Mouse (Mus musculus) megakaryocyte progenitor cell, adult 5-6 weeks (primary cell): Measurements from ENCODE around the gene B830017H08Rik. TPM values are rescaled to one million over a fixed set of nuclear protein-coding genes. Genes with fewer than 3 reads are reported as not detected.

Experiments used
- ATAC-seq: replicated peaks from 2 replicates; pipeline ENCODE4 v1.8.0; 2016; ENCODE audit warnings: mild to moderate bottlenecking, moderate TSS enrichment, inconsistent platforms; ENCODE audit not compliant: poor library complexity
- total RNA-seq, 2 experiments: library from RNA; stranded (forward) in 1 of 2; stranded (reverse) in 1 of 2; fragments of 157-497, 149-512 nt in 1 of 2; fragments of 200-1000 nt in 1 of 2; gene quantifications; 2 replicates each; pipeline versions ENCODE4 v1.2.3 to v1.2.4; 2015 to 2017

Gene B830017H08Rik
- total RNA-seq, 2 experiments from 2014 or later = not detected

- ATAC-seq = no peak
These were observed 10.9 kb downstream of the B830017H08Rik start for GRCm38 (mm10) chr16:17843701-17844365.

DNA sequence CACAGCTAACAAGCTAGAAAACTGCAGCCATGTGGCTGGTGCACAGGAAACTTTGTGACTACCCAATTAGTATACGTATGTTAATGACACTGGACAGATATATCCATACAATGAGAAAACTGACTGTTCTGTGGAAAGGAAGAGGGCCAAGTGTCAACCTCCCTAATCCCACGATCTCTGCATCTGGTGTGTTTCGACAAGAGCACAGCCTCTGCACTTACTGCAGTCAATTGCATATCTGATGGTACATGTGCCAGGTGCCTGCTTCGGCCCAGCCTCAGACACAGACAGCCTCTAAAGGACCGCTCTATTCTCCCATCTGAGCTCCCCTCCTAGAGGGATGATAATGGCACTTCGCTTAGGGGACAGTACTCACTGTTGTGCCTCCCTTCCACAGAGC, 15.5 kb downstream of the B830017H08Rik start:
- peak; percentile 88 for ATAC-seq

GRCm38 (mm10) chr16:17848928-17849327, 16.0 kb downstream of the B830017H08Rik start:
- peak; percentile 79 for ATAC-seq

DNA sequence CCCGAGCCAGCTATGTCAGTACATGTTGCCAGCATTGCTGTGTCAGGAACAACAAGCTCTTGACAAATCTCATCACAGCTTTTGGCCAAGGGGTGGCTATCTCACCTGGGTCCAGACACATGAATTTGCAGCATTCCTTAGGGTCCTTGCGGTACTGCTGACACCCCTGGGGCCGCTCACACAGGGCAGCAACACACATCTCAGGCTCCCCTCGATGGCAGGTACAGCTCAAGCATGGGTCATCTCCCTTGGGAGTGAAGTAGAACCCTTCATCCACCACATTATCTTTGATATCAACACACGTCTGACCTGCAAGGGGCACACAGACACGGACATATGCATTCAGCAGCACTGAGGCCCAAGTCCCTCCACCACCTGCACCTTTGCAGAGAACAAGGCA, 16.6 kb downstream of the B830017H08Rik start:
- no peak for ATAC-seq

DNA sequence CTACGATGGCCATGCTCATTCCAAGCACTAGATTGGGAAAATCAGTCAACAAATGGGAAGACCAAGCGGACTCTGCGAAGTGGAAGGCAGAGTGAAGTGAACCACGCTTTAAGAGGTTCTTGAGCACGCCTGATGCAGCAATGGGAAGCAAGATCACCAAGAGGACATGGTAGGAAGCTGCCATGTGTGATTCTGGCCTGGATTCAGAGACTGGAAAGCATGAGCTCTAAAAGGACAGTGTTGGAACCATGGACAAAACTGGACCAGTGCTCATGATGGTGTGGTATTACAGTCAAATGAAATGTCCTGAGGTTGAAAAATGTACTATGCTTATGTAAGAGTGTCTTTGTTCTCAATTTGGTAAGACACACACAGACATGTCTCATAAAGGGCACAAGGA, 18.4 kb downstream of the B830017H08Rik start:
- no peak for ATAC-seq

DNA sequence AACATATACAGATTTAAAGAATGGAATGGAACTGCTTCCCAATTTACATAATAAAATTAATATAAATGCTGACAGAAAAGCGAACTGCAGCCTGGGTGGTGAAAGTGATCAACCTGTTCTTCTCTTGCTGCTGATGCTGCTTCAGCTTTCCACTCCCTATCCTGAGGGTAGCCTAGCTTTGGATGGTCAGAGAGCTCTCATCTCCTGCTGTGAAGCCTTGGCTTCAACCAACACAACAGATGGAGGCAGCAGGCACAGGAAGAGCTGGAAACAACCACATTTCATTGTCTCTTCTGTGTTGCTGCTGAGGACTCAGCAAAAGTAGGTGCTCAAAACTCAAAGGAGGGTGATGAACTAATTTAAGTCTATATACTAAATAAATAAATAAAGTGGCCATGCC, 18.9 kb downstream of the B830017H08Rik start:
- no peak for ATAC-seq

- ATAC-seq = no peak
These were observed 20.3 kb downstream of the B830017H08Rik start for GRCm38 (mm10) chr16:17853263-17853662.

GRCm38 (mm10) chr16:17857157-17857556, 24.2 kb downstream of the B830017H08Rik start:
- no peak for ATAC-seq

GRCm38 (mm10) chr16:17858592-17858991, 25.7 kb downstream of the B830017H08Rik start:
- peak; percentile 83 for ATAC-seq

GRCm38 (mm10) chr16:17865293-17865692, 32.4 kb downstream of the B830017H08Rik start:
- ATAC-seq = no peak

DNA sequence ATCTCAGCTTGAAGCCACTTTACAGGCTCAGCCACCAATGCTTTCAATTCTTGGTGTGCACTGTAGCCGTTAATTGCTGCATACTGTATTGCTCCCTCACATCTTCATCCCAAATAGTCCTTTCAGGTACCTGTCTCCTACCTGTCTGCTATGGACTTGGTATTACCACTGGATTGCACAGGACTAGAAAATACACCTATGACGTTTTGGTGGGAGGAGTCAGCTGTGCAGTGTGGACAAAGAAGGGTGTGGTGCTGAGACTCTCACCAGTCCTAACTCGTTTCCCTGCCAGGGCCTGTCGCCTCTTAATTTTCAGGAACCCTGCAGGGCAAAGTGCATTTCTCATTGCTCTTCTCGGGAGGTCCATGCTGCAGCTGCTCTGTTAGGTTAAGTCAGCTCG, 32.8 kb downstream of the B830017H08Rik start:
- 0 out of 2 replicates have a peak, but pooled peaks have one; percentile 11 for ATAC-seq

DNA sequence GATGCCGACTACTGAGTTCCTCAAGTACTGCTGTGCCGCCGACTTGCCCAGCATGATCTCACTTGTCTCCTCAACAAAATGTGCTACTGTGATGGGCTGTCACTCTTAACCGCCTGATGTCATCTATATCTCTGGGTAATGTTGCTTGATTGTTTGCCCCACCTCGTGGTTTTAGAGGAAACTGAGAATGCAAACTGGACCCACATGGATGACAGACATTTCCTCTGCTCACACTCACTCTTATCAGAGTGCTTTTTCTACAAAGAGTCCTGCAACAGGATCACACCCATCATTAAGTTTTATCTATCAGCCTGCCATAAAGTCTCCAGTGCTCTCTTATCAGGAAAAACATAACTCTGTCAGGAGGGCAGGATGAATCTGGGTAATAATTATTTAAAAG, 38.3 kb downstream of the B830017H08Rik start:
- ATAC-seq = peak; percentile 82

- ATAC-seq = peak; percentile 42
These were observed 40.1 kb downstream of the B830017H08Rik start for GRCm38 (mm10) chr16:17872995-17873394.

DNA sequence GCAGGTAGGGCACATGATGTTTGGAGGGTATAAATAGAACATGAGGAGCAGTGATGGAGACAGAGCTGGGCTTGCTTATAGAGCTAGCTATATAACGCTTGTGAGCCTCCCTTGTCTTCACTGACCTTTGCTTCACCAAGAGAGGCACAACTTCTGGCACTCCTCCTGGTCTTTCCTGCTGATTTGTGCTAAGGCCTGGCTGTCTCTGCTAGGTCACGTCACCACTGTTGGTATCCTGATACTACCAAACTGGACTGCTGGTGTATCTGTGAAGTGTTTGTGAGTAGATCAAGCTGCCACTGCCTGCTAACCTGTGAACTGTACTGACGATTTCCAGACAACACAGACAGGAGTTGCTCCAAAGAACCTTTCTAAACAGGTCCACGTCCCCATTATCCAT, 42.3 kb downstream of the B830017H08Rik start:
- ATAC-seq = no peak

DNA sequence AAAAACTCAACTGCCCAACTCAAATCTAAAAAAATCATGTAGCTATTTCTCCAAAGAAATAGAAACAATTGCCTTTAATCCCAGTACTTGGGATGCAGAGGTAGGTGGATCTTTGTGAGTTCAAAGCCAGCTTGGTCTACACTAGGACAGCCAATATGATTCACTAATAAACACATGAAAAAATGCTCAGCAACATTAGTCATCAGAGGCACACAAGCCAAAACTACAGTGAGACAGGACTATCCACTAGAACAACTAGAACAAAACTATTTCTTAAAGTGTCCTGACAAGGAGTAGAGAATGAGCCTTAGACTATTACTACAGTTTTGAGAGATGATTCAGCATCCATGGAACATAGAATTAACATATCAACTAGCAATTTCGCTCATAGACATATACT, 43.2 kb downstream of the B830017H08Rik start:
- no peak for ATAC-seq

DNA sequence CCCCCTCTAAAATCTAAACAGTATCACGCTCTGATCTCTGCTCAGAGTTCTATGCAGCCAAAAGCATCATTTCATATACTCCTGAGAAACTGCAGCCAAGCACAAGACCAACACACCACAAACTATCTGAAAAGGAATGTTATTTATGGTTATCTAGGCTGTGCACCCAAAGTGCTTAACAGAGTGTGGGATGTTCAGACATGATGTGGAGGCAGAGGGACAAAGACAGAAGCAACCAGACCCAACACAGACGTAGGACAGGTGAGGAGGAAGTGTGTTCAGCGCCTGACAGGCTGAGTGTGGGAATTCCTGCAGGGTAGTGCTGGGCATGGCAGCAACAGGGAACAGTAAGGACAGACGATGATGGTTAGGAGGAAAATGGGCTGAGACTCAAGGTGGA, 46.6 kb downstream of the B830017H08Rik start:
- ATAC-seq = no peak

DNA sequence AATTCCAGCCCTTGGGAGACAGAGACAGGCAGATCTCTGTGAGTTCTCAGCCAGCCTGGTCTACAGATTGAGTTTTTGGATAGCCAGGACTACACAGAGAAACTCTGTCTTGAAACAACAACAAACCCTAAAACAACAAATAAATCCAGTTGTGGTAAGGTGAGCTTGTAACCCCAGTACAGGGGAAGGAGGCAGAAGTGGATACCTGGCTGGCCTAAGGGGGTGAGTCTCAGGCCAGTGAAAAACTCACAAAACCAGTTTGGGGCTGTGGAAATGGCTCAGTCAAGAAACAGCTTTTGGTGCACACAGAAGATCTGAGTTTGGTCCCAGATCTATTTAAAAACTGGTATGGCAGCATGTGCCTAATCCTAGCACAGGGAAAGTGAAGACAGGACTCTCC, 49.3 kb downstream of the B830017H08Rik start:
- no peak for ATAC-seq

DNA sequence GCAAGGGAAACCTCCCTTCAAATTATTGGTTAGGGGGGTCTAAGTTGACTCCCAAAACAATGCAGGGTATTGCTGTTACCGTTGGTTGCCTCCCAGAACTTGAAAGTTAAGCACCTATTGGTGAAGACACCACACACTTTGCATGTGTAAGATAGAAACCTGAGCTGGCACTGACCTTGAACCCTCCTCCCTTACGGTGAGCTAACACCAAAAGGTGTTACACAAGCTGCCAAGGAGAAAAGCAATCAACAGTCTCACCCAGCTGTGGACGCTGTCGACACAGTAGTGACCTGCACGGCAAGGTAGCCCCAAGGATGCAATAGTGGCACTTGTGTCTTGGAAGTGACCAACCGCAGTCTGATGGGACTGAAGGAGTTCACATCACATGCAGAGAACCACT, 51.2 kb downstream of the B830017H08Rik start:
- no peak for ATAC-seq

Other genes with a start within 250 kb of the B830017H08Rik start
- 1.2 and 1.4 TPM in 2 replicates for gene Slc7a4, start 249.9 kb upstream of the B830017H08Rik start, total RNA-seq (2015)
- gene Slc7a4, start 249.9 kb upstream of the B830017H08Rik start, total RNA-seq (2017) = 4.2 and 5.6 TPM in 2 replicates
- 59.3 and 76.5 TPM in 2 replicates for gene Smpd4, start 213.8 kb upstream of the B830017H08Rik start, total RNA-seq (2015)
- gene Smpd4, start 213.8 kb upstream of the B830017H08Rik start, total RNA-seq (2017) = 49.1 and 49.3 TPM in 2 replicates
- gene Ccdc74a, start 186.7 kb upstream of the B830017H08Rik start, total RNA-seq (2015) = 1.0 and 1.5 TPM in 2 replicates
- 0.51 TPM in 1 of 2 replicates, not detected in the other for gene Ccdc74a, start 186.7 kb upstream of the B830017H08Rik start, total RNA-seq (2017)
- 42.7 and 43.0 TPM in 2 replicates for gene Med15, start 100.2 kb upstream of the B830017H08Rik start, total RNA-seq (2015)
- gene Med15, start 100.2 kb upstream of the B830017H08Rik start, total RNA-seq (2017) = 15.5 and 26.5 TPM in 2 replicates
- 7.5 and 10.6 TPM in 2 replicates for gene Klhl22, start 73.5 kb upstream of the B830017H08Rik start, total RNA-seq (2015)
- gene Klhl22, start 73.5 kb upstream of the B830017H08Rik start, total RNA-seq (2017) = 12.8 and 34.6 TPM in 2 replicates
- gene Scarf2, start 35.8 kb upstream of the B830017H08Rik start, total RNA-seq (2015) = 0.10 TPM in 1 of 2 replicates, not detected in the other
- gene Scarf2, start 35.8 kb upstream of the B830017H08Rik start, total RNA-seq (2017) = 0.07 TPM in 1 of 2 replicates, not detected in the other
- gene Car15, start 5.2 kb downstream of the B830017H08Rik start, total RNA-seq (2015) = 1.3 and 1.9 TPM in 2 replicates
- gene Car15, start 5.2 kb downstream of the B830017H08Rik start, total RNA-seq (2017) = 1.2 and 2.5 TPM in 2 replicates
- gene Gm20518, start 58.5 kb downstream of the B830017H08Rik start, total RNA-seq (2015) = 0.05 and 0.20 TPM in 2 replicates
- gene Gm20518, start 58.5 kb downstream of the B830017H08Rik start, total RNA-seq (2017) = 0.20 TPM in 1 of 2 replicates, not detected in the other
- gene Tssk1, start 61.1 kb downstream of the B830017H08Rik start, total RNA-seq (2015) = not detected in 2 replicates
- not detected in 2 replicates for gene Tssk1, start 61.1 kb downstream of the B830017H08Rik start, total RNA-seq (2017)
- 21.6 and 23.8 TPM in 2 replicates for gene Dgcr2, start 65.4 kb downstream of the B830017H08Rik start, total RNA-seq (2015)
- gene Dgcr2, start 65.4 kb downstream of the B830017H08Rik start, total RNA-seq (2017) = 40.4 and 50.0 TPM in 2 replicates
- not detected in 2 replicates for gene Tssk2, start 65.5 kb downstream of the B830017H08Rik start, total RNA-seq (2015)
- not detected in 2 replicates for gene Tssk2, start 65.5 kb downstream of the B830017H08Rik start, total RNA-seq (2017)
- gene Ess2, start 78.2 kb downstream of the B830017H08Rik start, total RNA-seq (2015) = 8.4 and 12.0 TPM in 2 replicates
- gene Ess2, start 78.2 kb downstream of the B830017H08Rik start, total RNA-seq (2017) = 22.5 and 23.8 TPM in 2 replicates
- not detected in 2 replicates for gene Gsc2, start 81.9 kb downstream of the B830017H08Rik start, total RNA-seq (2015)
- gene Gsc2, start 81.9 kb downstream of the B830017H08Rik start, total RNA-seq (2017) = not detected in 2 replicates
- gene Slc25a1, start 95.1 kb downstream of the B830017H08Rik start, total RNA-seq (2015) = 23.0 and 27.2 TPM in 2 replicates
- gene Slc25a1, start 95.1 kb downstream of the B830017H08Rik start, total RNA-seq (2017) = 35.4 and 50.6 TPM in 2 replicates
- not detected in 2 replicates for gene Vpreb2, start 147.3 kb downstream of the B830017H08Rik start, total RNA-seq (2015)
- gene Vpreb2, start 147.3 kb downstream of the B830017H08Rik start, total RNA-seq (2017) = not detected in 2 replicates
- gene Dgcr6, start 219.7 kb downstream of the B830017H08Rik start, total RNA-seq (2015) = 30.8 and 33.9 TPM in 2 replicates
- 18.2 and 23.7 TPM in 2 replicates for gene Dgcr6, start 219.7 kb downstream of the B830017H08Rik start, total RNA-seq (2017)